ENCODE assay signal across 8 mouse cellular contexts in the genomic region with DNA sequence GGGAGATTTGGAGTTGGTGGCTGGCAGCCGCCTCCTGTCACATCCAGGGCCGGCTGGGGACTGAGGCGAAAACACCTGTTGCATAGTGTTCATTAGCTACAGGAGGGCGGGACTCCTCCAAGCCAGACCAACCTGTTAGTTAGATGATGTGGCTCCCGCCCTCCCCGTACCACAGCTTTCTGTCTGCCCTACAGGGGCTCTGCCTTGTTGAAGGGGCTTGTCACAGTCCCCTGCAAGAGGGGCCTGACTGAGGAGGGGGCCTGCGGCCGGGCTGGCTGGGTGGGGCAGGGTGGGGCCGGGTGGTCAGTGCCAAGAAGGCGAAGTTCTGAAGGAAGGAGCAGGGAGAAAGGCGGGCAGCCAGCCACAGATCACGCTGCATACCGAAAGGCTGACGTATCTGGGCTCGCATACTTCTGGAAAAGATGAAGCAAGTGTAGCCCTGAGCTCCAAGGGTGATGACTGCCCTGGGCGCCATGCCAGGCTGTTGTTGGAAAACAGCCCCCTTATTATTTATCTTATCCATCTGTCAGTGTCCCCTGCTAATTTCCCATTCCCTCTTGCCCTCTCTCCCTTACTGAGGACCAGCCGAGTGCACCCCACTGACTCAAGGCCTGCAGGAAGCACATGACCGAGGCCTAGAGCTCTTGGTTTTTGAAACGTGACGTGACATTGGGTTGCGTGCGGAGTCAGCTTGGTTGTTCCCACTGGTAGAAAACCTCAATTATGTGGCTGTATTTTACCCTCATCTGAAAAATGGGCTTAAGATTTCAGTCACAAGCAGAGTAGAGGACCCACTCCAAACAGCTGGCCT. TPM values are rescaled to one million over a fixed set of nuclear protein-coding genes. Genes with fewer than 3 reads are reported as not detected.
A peak's percentile ranks its signal among the peaks of the same experiment; 100 is the strongest.
DNase-seq lines count a peak whose midpoint lies in the region; ATAC-seq lines count a peak whose summit lies in the region.

A gene (minus strand): TSS at position 62 of the 811 bp plus-strand sequence.

- H3K9ac ChIP-seq in heart, embryonic 15.5 days = peak within 1 kb of the TSS; percentile 49

- peaks cover 88% of the 10 kb centered on the region for H3K4me1 ChIP-seq in heart, embryonic 15.5 days (replicated peaks)

- ATAC-seq in heart, embryonic 15.5 days (replicated peaks; ENCODE audit: insufficient number of reproducible peaks, insufficient read depth, low FRiP score, low read depth) = peak; percentile 85

- 0 out of 2 replicates have a peak, but pooled peaks cover 2% of the 10 kb centered on the region for H3K27me3 ChIP-seq in heart, embryonic 15.5 days

- peak within 1 kb of the TSS; percentile 55 for H3K4me2 ChIP-seq in heart, embryonic 15.5 days

- no peaks in the 10 kb centered on the region for H3K36me3 ChIP-seq in heart, embryonic 15.5 days

- WGBS in heart, embryonic 15.5 days = 14% methylated on average over 22 of the region's 22 CpGs

- H3K9me3 ChIP-seq in heart, embryonic 15.5 days (replicated peaks) = no peaks in the 10 kb centered on the region

- DNase-seq in NIH3T3 (ENCODE audit: low read depth) = peak; percentile 99
- DNase-seq in adrenal gland, postnatal 4 days (ENCODE audit: low spot score in 2 of 2) = peak; percentile 60 to 69
- DNase-seq in kidney, postnatal 4 days = peak; percentile 74 to 82
- DNase-seq in testis, postnatal 10 days (ENCODE audit: low spot score) = peak; percentile 79
- DNase-seq in right cerebral cortex, postnatal 36 days (ENCODE audit: low spot score in 2 of 2) = no peak
- no peak for DNase-seq in cerebellum, adult 9-10 months
- DNase-seq in thymus, postnatal 0 days (ENCODE audit: low spot score) = no peak

- H3K27ac ChIP-seq in heart, embryonic 15.5 days = peak within 1 kb of the TSS; percentile 94

- peak within 1 kb of the TSS; percentile 14 for H3K4me3 ChIP-seq in heart, embryonic 15.5 days

RNA-seq across cellular contexts. Expression of the gene that starts here (rescaled TPM):
- 1 to 10 TPM in 1 of 2 experiments, under 1 TPM in 1; 0.45 to 1.1 TPM for total RNA-seq in adrenal gland, postnatal 4 days (2021)
- polyA plus RNA-seq in heart, embryonic 15.5 days (2015; fragmentation: Nextera tagmentation; extraction: Ambion mirVana) = 7.4 and 8.1 TPM in 2 replicates
- 0.65 and 0.72 TPM in 2 replicates for polyA plus RNA-seq in thymus, postnatal 0 days (2015; fragmentation: Nextera tagmentation; extraction: Ambion mirVana)

Comparison
In these comparisons a context has a peak if more than half of its experiments do, and no peak if none do; other contexts are left out.
1. DNase-seq: peak in NIH3T3 (single experiment), adrenal gland, postnatal 4 days (2 of 2), kidney, postnatal 4 days (2 of 2) and testis, postnatal 10 days (single experiment); none in right cerebral cortex, postnatal 36 days (0 of 2), cerebellum, adult 9-10 months (single experiment) and thymus, postnatal 0 days (single experiment).